Mouse (Mus musculus) hindbrain, embryonic 10.5 days (tissue): ENCODE measurements around the gene Trim50. TPM values are rescaled to one million over a fixed set of nuclear protein-coding genes. Genes with fewer than 3 reads are reported as not detected.
"Not testable (repeated sequence)": the region's sequence is repeated elsewhere in the genome, so short reads cannot be mapped to it uniquely, and the experiment has no call there.

ENCODE experiments used
- DNase-seq: peaks from one replicate; pipeline ENCODE4 v3.0.0-alpha.2; 2017; ENCODE audit warnings: low spot score
- H3K27ac ChIP-seq: fragments of 300-500 bp; sonication (generic); 2 replicates; pipeline ENCODE4 v1.5.1; 2016; ENCODE audit warnings: mild to moderate bottlenecking, moderate library complexity
- H3K27me3 ChIP-seq: fragments of 300-500 bp; sonication (generic); 2 replicates; pipeline ENCODE4 v1.6.1; 2016; ENCODE audit warnings: mild to moderate bottlenecking; ENCODE audit not compliant: poor library complexity, insufficient read depth, severe bottlenecking
- H3K36me3 ChIP-seq: fragments of 300-500 bp; sonication (generic); 2 replicates; pipeline ENCODE4 v1.6.1; 2016; ENCODE audit warnings: mild to moderate bottlenecking, moderate library complexity
- H3K4me1 ChIP-seq: fragments of 300-500 bp; sonication (generic); replicated peaks from 2 replicates; pipeline ENCODE4 v1.6.1; 2016; ENCODE audit warnings: mild to moderate bottlenecking
- H3K4me3 ChIP-seq: fragments of 300-500 bp; sonication (generic); 2 replicates; pipeline ENCODE4 v1.5.1; 2016; ENCODE audit warnings: mild to moderate bottlenecking, moderate library complexity
- H3K9me3 ChIP-seq: fragments of 300-500 bp; sonication (generic); 2 replicates; pipeline ENCODE4 v1.6.1; 2016; ENCODE audit warnings: mild to moderate bottlenecking, moderate library complexity
- WGBS: fragments of 180-500 bp; shearing (Covaris S2); methylation state at CpG from one replicate; pipeline ENCODE4 v1.1.7; 2016; 5-methylcytosine and 5-hydroxymethylcytosine counted together
- polyA plus RNA-seq: library from polyadenylated mRNA; unstranded; fragments of >200 nt; fragmentation: Nextera tagmentation; extraction: Ambion mirVana; gene quantifications from 2 replicates; pipeline ENCODE4 v1.2.1, GENCODE M21; 2016

Trim50 gene
- polyA plus RNA-seq, 1 experiment from 2014 or later: 0.08 TPM

DNA sequence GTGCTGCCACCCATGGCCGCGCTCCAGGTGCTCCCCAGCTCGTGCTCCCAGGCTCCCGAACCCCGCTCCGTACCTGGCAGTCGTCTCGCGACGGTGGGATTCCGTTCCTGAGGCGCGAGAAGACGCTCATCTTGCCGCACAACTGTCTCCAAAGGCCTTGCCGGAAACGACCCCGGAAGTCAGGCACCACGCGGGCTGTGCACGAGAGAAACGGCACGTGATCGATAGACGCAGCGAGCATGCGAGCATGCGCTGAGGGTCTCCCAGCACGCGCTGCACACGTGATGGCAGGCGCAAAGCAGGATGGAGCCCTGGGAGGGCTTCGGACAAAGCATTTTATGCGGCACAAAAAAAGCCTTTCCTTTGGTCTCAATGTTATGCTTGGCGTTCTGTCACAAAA lies 3.2 kb upstream of the Trim50 start, which contains the start of gene Fkbp6:
Gene Fkbp6 (minus strand): TSS at position 183 of the 400 bp plus-strand sequence.
- Histone ChIP-seq H3K27ac (no peak within 1 kb of the TSS), H3K9me3 (peaks cover 6% of the 10 kb centered on the region; the same call in 1 of the 2 replicates), H3K4me1 (no peaks in the 10 kb centered on the region; the same call in 1 of the 2 replicates), H3K36me3 (no peaks in the 10 kb centered on the region), H3K4me3 (no peak within 1 kb of the TSS), H3K27me3 (peaks cover 18% of the 10 kb centered on the region)
- DNase-seq: no peak
- WGBS: 89% methylated on average over 35 of the region's 35 CpGs

- WGBS: 88% methylated on average over 13 of the region's 13 CpGs
- no peak overlapping the region for H3K4me3 ChIP-seq
- no peak overlapping the region for H3K27ac ChIP-seq
- peaks cover 6% of the 10 kb centered on the region; the same call in 1 of the 2 replicates for H3K9me3 ChIP-seq
- peaks cover 18% of the 10 kb centered on the region for H3K27me3 ChIP-seq
- no peaks in the 10 kb centered on the region; the same call in 1 of the 2 replicates for H3K4me1 ChIP-seq
- no peaks in the 10 kb centered on the region for H3K36me3 ChIP-seq
- DNase-seq: no peak
Measured at GRCm38 (mm10) chr5:135351606-135352005, 1.5 kb upstream of the Trim50 start.

DNA sequence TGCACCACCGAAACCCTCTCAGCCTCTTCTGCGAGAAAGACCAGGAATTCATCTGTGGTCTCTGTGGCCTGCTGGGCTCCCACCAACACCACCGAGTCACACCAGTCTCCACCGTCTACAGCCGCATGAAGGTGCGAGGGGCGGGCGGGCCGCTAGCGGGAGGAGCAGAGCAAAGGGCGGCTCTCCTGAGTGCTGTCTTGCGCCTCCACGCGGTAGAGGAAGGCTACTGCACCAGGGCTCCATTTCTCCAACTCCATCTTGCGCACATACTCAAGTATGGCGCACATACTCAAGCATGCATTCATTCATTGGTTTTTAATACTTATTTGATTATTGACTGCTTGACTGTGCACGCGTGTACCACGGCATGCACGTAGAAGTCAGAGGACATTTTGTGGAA lies 469 bp downstream of the Trim50 start:
- WGBS: 17% methylated on average over 20 of the region's 20 CpGs
- Histone ChIP-seq H3K36me3 (no peaks in the 10 kb centered on the region), H3K4me1 (no peaks in the 10 kb centered on the region; the same call in 1 of the 2 replicates), H3K4me3 (peak overlapping the region; percentile 21; the same call in 1 of the 2 replicates), H3K9me3 (peaks cover 9% of the 10 kb centered on the region), H3K27me3 (peaks cover 18% of the 10 kb centered on the region), H3K27ac (no peak overlapping the region)
- peak; percentile 47 for DNase-seq

DNA sequence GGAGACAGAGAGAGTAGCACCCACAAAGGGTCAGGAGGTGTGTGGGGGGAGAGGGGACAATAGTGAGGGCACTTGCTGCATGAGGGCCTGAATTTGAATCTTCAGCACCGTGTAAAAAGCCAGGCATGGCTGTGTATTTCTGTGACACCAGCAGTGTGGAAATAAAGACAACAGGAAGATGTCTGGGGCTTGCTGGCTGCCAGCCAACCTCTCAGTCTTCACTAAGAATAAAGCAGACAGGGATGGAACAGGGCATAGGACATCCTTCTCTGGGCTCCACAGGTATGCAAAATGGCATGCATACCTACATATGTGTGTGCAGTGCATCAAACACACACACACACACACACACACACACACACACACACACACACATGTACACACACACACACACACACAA lies 3.0 kb downstream of the Trim50 start:
- 86% methylated on average over 1 of the region's 1 CpGs for WGBS
- H3K27me3 ChIP-seq: peaks cover 18% of the 10 kb centered on the region
- no peak overlapping the region for H3K27ac ChIP-seq
- H3K4me1 ChIP-seq: no peaks in the 10 kb centered on the region; the same call in 1 of the 2 replicates
- peaks cover 3% of the 10 kb centered on the region for H3K9me3 ChIP-seq
- no peak overlapping the region for H3K4me3 ChIP-seq
- no peaks in the 10 kb centered on the region for H3K36me3 ChIP-seq
- no peak for DNase-seq

GRCm38 (mm10) chr5:135357556-135357955 lies 4.5 kb downstream of the Trim50 start:
- no peak for DNase-seq
- no peak overlapping the region for H3K27ac ChIP-seq
- no peak overlapping the region for H3K4me3 ChIP-seq
- peaks cover 3% of the 10 kb centered on the region for H3K9me3 ChIP-seq
- WGBS: 82% methylated on average over 2 of the region's 2 CpGs
- no peaks in the 10 kb centered on the region; the same call in 1 of the 2 replicates for H3K4me1 ChIP-seq
- peaks cover 14% of the 10 kb centered on the region for H3K27me3 ChIP-seq
- no peaks in the 10 kb centered on the region for H3K36me3 ChIP-seq

- H3K4me3 ChIP-seq: no peak overlapping the region
- WGBS: 92% methylated on average over 2 of the region's 2 CpGs
- peaks cover 4% of the 10 kb centered on the region; the same call in 1 of the 2 replicates for H3K4me1 ChIP-seq
- H3K9me3 ChIP-seq: peaks cover 3% of the 10 kb centered on the region
- H3K27me3 ChIP-seq: no peaks in the 10 kb centered on the region
- no peak for DNase-seq
- H3K27ac ChIP-seq: no peak overlapping the region
- no peaks in the 10 kb centered on the region for H3K36me3 ChIP-seq
Measured at GRCm38 (mm10) chr5:135359772-135360171, 6.7 kb downstream of the Trim50 start.

GRCm38 (mm10) chr5:135362572-135362971 lies 9.5 kb downstream of the Trim50 start:
- Histone ChIP-seq H3K27ac (no peak overlapping the region), H3K4me1 (peaks cover 4% of the 10 kb centered on the region; the same call in 1 of the 2 replicates), H3K27me3 (no peaks in the 10 kb centered on the region), H3K36me3 (no peaks in the 10 kb centered on the region), H3K9me3 (peaks cover 2% of the 10 kb centered on the region), H3K4me3 (no peak overlapping the region)
- no peak for DNase-seq
- WGBS: 90% methylated on average over 3 of the region's 3 CpGs

DNA sequence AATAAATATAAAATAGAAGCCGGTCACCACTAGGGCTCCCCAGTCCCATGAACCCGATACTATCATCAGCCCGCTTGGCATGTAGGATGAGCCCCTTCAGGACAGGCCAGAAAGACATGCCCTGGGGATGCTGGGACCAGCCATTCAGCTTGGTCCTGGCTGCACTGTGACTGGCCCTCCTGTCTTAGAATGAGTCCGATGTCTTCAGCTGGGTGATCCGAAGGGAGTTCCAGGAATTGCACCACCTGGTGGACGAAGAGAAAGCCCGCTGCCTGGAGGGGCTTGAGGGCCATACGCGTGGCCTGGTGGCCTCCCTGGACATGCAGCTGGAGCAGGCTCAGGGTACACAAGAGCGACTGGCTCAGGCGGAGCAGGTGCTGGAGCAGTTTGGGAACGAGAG lies 10.4 kb downstream of the Trim50 start:
- no peaks in the 10 kb centered on the region for H3K9me3 ChIP-seq
- no peaks in the 10 kb centered on the region for H3K27me3 ChIP-seq
- H3K36me3 ChIP-seq: no peaks in the 10 kb centered on the region
- H3K4me3 ChIP-seq: no peak overlapping the region
- peaks cover 5% of the 10 kb centered on the region; the same call in 1 of the 2 replicates for H3K4me1 ChIP-seq
- 29% methylated on average over 12 of the region's 12 CpGs for WGBS
- no peak overlapping the region for H3K27ac ChIP-seq
- DNase-seq: peak; percentile 67

DNA sequence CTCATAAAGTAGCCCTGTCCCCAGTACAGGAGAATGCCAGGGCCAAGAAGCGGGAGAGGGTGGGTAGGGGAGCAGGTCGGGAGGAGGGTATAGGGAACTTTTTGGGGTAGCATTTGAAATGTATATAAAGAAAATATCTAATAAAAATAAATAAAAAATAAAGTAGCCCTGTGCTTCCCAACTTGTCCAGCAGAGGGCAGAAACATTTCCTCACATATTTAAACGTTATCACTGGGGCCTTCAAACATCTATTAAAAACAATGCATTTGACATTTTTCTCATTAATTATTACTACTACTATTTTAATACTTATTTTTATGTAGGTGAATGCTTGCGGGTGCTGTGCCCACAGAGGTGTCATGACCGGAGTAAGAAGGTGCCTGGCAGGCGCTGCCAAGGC lies 14.7 kb downstream of the Trim50 start:
- 57% methylated on average over 6 of the region's 6 CpGs for WGBS
- DNase-seq: no peak

GRCm38 (mm10) chr5:135368312-135368711 lies 15.2 kb downstream of the Trim50 start:
- Histone ChIP-seq H3K4me3 (no peak overlapping the region), H3K9me3 (peaks cover 2% of the 10 kb centered on the region; the same call in 1 of the 2 replicates), H3K4me1 (peaks cover 26% of the 10 kb centered on the region), H3K27ac (no peak overlapping the region), H3K27me3 (no peaks in the 10 kb centered on the region), H3K36me3 (peaks cover 23% of the 10 kb centered on the region)
- DNase-seq: no peak
- WGBS: 87% methylated on average over 6 of the region's 6 CpGs

More for the DNA sequence above, 14.7 kb downstream of the Trim50 start:
- Histone ChIP-seq H3K27me3 (no peaks in the 10 kb centered on the region), H3K9me3 (no peaks in the 10 kb centered on the region), H3K4me3 (no peak overlapping the region), H3K27ac (no peak overlapping the region), H3K4me1 (peaks cover 26% of the 10 kb centered on the region), H3K36me3 (peaks cover 19% of the 10 kb centered on the region)

DNA sequence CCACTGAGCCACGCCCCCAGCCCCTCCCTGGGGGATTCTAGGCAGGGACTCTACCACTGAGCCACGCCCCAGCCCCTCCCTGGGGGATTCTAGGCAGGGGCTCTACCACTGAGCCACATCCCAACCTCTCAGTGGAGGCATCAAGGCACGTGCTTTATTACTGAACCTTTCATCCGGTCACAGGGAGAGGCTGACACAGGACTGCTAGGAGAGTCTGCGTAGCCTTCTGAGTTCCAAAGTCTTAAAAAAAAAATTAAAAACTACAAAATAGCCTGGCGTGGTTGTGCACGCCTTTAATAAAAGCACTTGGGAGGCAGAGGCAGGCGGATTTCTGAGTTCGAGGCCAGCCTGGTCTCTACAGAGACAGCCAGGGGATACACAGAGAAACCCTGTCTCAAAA lies 16.1 kb downstream of the Trim50 start:
- not testable (repeated sequence) for DNase-seq, H3K27me3 ChIP-seq, H3K9me3 ChIP-seq
- Histone ChIP-seq H3K27ac (peak overlapping the region; percentile 89), H3K4me1 (peaks cover 21% of the 10 kb centered on the region), H3K36me3 (peaks cover 32% of the 10 kb centered on the region), H3K4me3 (peak overlapping the region; percentile 96)
- 63% methylated on average over 9 of the region's 9 CpGs for WGBS

DNA sequence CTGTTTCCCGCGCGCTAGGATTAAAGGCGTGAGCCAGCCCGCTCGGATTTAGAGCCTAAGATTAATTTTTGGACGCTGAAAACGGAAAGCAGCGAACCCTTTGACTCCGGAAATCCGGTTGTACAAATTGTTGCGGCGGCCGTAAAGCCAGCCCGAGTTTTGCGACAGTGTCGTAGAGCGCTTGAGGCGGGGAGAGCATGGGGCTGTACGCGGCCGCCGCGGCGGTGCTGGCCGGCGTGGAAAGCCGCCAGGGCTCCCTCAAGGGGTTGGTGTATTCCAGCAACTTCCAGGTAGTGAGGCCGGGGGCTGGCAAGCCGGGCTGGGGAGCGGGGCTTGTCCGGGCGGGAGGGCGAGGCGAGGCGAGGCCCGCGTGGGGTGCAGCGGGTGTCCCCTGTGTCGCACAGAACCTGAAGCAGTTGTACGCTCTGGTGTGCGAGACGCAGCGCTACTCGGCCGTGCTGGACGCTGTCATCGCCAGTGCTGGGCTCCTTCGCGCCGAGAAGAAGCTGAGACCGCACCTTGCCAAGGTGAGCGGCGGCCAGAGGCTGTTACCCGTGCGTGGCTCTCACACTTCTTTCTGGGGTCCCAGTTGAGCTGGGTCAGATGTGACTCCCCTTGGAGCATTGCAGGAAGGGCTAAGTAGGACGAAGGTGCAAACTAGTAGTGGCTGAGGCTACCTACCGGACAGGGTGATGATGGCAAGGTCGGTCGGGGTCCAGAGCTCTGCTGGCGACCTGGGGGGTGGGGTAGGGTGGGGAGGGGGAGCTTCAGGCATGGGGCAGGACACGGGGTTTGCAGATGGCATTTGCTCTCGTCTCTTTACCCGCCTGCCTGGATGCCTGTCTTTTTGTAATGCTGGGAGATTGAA lies 16.9 kb downstream of the Trim50 start, which contains the start of gene Nsun5:
Gene Nsun5 (plus strand): TSS at position 167 of the 868 bp plus-strand sequence.
- Histone ChIP-seq H3K4me3 (peak within 1 kb of the TSS; percentile 96), H3K4me1 (peaks cover 21% of the 10 kb centered on the region), H3K9me3 (peaks cover 6% of the 10 kb centered on the region; the same call in 1 of the 2 replicates), H3K36me3 (peaks cover 40% of the 10 kb centered on the region), H3K27ac (peak within 1 kb of the TSS; percentile 89), H3K27me3 (no peaks in the 10 kb centered on the region)
- DNase-seq: peak; percentile 96
- WGBS: under 1% methylated on average over 64 of the region's 64 CpGs

DNA sequence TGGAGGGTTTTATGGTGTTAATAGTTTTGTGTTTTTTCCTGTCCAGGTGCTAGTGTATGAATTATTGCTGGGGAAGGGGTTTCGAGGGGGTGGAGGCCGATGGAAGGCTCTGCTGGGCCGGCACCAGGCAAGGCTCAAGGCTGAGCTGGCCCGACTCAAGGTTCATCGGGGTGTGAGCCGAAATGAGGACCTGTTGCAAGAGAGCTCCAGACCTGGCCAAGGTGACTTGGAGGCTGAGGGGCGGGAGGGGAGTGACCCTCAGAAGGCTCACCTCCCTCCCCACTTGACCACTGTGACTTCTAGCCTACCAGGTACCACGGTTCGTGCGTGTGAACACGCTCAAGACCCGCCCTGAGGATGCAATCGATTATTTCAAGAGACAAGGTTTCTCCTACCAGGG lies 18.1 kb downstream of the Trim50 start:
- no peaks in the 10 kb centered on the region for H3K27me3 ChIP-seq
- H3K4me3 ChIP-seq: peak overlapping the region; percentile 96
- peaks cover 6% of the 10 kb centered on the region; the same call in 1 of the 2 replicates for H3K9me3 ChIP-seq
- no peak for DNase-seq
- H3K27ac ChIP-seq: no peak overlapping the region
- peaks cover 21% of the 10 kb centered on the region for H3K4me1 ChIP-seq
- peaks cover 52% of the 10 kb centered on the region for H3K36me3 ChIP-seq
- WGBS: 96% methylated on average over 13 of the region's 13 CpGs
